Mouse (Mus musculus) mesoderm, embryonic 11.5 days (tissue): ENCODE results near the gene Adam12.
A peak's percentile ranks its signal among the peaks of the same experiment; 100 is the strongest.

Experiments
- DNase-seq: peaks from one replicate; pipeline ENCODE4 v3.0.0-alpha.2; 2012; ENCODE audit warnings: low read depth, low spot score

The Adam12 gene

DNA sequence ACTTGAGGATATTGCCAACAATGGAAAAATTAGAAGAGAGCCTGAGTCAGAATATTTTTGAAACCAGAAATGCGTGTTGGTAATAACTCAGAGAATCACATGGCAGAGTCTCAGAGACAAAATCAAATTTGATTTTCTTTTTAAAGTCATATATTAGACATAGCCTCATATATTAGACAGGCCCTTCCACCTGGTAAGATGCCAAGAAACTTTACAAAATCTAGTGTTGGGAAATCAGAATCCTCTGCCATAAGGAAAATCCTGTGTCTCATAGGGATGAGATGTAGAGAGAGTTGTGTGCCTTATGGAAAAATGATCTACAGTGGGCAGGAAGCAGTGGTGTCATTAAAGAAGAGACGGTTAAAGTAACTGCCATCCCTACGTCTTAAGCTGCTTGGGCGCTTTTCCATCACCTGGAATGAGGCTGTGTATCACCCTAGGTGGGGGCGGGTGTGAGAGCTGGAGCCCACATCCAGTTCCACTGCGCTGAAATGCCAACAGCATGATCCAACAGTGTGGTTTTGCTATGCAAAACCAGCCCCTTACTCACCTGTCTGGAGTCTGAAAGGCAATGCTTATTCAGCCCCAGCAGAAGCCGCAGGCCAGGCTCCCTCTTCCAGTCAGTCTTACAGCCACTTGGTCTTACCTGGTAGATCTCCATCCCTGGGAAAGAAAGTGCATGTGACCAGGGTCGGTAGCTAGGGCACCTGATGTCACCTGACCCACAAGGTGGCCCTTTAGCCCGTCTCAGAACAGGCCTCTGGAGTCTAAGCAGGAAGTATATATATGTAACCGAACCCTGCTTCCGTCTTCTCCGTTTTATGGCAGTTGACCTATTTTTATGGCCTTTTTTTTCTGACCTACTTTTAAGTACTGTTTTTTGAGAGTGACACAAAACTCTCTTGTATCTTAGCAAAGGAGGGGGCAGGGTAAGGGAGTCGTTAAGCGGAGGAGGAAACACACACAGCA, at the start of gene Adam12:
Gene Adam12, minus strand, starts transcription at position 769 of the 969 bp plus-strand sequence.
- DNase-seq: no peak

DNA sequence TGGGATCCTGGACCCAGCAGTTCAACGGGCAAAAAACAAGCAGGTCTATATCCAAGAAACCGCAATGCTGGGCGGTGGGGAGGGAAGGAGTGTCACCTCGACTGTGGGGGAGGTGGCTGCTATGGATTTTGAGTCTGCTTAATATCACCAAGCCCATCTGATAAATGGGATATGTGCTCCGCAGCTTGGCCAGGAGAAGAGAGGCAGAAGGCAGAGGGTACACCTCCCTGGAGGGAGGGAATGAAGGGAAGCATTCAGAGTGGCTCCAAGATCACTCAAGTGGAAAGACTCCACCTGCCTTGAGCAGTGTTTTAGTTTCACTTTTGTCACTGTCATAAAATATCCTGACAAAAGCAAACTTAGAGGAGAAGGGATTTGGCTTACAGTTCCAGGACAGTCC, 41.0 kb upstream of the Adam12 start:
- DNase-seq: no peak

DNA sequence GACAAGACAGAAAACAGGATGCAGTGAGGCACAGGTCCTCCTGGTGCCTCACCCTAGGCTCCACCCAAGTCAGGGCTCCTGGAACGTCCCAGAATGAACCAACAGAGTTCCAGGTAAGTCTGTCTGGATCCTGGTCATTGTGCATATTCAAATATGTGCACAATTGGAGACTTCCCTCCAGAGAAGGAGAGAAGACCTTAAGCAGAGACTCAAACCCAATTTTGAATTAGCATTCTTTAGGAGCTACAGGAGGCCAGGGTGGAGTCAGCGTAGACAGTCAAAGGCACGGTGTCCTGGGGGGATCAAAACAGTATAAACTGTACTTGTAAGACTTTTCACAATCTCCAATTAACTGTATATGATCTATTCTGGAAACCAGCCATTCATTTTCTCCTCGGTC, 40.5 kb upstream of the Adam12 start:
- no peak for DNase-seq

DNA sequence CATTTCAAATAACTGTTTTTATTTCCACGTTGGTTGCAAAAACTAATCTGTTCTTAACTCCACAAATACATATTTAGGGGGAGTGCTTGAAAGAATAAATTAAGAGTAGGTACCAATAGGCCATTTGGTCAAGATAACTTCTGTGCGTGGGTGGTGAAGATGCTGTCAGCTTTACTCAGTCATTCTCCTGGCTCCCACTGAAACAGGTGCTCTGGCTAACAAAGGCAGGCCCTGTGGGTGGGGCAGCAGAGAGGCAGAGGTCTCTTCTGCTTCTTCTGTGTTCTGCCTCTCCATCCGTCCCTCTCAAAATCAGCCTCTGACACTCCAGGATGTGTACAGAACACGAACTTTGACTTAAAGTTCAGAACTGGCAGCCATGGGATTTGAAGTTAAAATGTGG, 33.8 kb upstream of the Adam12 start:
- DNase-seq: no peak

DNA sequence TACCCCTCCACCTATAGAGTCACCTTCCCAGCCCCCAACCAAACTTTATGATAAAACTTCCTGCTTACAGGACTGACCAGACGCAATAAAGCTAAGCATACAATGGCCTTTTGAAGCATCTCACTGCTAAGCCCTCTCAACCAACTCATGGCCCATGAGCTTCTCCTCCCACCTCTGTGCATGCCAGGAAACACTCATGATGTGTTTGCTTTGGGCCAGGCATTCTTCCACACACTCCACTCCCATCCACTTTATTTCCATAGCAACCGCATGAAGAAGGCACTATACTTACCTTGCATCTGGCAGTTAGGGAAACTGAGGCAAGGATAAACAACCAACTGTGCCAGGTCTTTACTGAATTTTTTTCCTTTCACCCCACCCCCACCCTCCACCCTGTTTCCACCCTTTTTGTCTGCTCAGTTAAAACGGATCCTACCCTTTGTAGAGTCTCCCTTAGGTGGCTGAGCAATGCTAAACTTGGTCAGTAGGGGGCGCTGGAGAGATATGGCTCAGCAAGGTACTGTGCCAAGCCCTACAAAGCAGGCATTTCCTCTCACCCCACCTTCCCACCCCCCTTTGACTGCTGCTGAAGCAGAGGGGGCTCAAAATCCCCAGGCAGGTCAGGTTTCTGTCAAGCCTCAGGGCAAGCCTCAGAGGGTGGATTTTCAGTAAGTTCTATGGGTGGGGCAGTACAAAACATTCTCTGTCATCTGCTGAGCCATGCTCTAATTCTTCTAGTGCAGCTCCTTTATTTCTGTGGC, 31.4 kb upstream of the Adam12 start:
- peak; percentile 77 for DNase-seq

DNA sequence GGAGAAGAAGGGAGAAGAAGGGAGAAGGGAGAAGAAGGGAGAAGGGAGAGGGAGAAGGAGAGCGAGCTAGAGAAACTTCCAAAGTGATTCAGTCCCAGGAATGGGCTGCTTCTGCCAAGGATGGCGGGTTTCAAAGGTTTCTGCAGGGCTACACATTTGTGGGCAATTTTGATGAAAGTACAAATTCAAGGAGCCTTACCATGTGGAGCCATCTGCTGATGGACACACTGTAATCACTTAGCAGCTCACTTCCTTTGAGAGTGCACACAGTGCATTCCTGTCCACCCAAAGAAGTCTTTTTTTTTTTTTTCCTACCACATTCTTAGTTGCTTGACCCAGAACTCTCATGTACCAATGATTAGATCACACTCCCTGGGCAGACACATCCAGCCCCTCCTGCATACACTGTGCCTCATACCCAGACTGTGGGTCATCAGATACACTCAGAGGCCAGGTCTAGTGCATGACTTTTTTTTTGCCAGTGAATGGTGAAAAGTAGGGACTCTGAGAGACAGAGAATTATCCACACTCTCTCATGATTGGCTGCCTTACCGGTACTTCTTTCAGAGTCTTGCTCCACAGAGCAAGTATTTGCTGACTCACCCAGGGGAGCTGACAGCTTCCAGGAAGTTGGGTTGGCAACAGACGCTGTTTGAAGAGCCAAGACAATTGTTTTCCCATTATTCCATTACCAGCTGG, 29.2 kb upstream of the Adam12 start:
- no peak for DNase-seq

DNA sequence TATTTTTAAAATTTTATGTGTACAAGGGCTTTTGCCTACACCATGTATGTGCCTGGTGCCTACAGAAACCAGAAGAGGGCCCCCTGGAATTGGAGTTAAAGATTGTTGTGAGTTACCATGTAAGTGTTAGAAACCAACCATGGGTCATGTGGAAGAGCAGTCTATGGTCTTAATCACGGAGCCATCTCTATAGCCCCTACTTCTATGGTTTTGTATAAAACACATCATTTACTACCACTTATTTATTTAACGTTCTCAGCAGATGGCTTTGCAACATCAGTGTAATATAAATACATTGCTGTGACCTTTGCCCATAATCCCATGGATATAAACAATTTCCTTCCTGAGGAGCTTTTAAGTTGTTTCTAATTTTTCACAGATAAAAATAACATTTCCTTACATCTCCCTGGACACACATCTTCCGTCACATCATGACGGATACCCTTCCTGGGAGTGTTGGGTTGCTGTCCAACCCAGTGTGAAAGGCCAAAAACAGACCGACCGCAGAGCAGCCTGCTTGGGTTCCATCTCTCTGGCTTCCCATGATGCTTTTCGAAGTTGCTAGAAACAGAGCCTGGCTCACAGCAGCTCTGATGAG, 18.4 kb upstream of the Adam12 start:
- DNase-seq: no peak

DNA sequence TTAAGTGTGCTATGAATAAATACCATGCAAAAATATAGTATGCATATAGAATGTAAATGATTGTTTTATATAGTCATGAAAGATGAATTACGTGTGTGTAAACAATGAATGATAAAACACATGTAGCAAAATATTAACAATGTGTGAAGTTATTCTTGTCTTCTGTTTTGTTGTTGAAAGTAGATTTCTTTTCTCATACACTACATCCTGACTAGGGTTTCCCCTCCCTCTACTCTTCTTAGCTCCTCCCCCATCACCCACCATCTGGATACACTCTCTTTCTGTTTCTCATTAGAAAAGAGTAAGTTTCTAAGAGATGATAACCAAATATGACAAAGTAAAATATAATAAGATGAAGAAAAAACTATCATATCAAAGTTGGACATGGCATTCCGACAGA, 16.1 kb upstream of the Adam12 start:
- no peak for DNase-seq

DNA sequence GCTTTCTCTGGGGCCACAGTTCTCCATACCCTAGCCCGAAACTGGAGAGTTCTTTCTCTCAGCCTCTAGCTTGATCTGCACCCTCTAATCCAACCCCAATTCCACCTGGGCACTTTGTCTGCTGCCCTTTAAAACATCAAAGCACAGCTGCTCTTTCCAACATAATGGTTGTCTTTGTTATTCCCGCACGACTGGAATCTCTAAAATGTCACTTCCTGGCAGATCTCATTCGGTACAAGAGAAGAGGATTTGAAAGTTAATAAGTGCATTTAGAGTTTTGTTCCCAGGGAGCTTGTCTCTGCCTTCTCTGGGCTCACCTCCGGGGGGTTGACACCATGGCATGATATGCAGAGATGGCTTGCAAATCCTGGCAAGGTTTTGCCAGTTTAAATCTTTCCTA, 14.7 kb upstream of the Adam12 start:
- no peak for DNase-seq

DNA sequence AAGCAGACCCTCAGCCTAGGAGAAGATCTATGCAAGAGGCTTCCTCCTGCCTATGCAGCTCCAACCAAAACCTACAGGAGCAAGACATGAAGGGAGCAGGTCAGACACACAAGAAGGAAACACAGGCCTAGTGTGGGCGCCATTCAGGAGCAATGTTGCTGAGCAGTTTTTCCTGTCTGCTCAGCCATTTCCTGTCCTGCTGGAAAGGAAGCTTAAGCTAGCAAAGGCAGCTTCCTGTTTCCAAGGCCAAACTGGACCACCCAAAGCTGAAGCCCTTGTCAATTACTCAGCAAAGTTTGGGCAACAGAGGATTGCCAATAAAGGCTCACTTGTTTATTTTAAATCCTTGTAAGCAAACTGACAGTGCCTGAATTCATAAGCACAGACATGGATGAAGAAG, 10.8 kb upstream of the Adam12 start:
- no peak for DNase-seq

DNA sequence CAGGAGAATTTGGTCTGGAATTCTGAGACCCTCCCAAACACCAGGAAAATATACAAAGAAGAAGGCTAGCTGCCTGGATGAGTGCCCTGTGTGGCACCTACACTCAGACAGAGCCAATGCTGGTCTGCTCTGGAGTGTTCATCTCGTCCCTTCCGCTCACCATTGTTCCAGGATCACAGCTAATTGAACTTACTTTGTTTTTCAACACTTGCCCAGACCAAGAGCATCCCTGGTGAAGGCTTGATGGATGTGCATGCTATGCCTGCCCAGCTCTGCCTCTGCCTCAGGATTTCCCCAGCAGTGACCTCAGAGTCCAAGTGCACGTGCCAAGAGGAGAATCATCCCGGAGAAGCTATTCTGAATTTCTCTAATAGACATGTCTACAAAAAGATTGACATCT, 9.3 kb upstream of the Adam12 start:
- no peak for DNase-seq

DNA sequence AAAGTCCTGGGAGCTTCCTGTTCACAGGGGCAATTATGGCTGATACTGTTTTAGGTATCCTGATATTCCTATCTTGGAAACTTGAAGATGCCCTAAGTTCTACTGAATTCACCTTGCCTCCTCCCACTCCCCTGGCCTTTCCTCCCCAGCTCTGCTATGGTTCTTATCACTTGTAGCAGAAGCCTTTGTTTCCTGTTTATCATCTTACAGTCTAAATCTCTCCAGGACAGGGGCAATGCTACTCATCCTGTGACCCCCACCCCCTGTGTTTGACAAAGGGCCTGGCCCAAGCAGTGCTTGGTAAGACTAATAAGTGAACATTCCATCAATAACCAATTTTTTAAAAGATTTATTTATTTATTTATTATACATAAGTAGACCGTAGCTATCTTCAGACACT, 8.6 kb upstream of the Adam12 start:
- DNase-seq: no peak

DNA sequence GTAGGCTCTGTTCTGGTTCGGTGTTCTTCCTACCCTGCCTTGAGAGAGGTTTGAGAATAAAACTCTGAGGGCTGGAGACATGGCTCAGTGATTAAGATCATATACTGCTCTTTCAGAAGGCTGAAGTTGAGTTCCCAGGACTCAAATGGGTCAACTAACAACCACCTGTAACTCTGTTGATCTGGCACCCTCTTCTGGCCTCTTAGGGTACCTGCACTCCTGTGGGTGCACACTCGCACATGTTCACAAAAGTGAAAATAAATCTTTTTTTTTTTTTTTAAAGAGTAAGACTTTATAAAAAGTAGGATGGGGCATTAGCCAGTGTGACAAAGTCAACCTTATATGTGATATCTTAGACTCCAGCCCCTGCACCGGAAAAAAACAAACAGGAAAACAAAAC, 6.9 kb upstream of the Adam12 start:
- DNase-seq: no peak

DNA sequence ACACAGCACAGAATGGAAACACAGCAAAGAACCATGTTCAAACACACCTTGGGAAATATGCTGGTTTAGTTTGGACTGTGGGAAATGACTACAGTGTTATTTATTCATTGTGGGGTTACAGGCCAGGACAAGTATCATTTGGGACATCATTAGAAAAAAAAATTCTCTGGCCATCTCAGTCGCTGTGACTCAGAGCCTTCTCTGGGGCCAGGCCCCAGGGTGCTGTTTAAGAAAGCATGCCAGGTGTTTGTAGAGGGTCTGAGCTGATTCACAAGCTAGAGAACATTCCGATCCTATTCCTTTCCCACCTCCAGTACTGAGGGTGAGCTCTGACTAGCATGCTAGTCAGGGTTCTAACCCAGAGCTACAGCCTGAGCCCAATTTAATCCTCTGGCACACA, 5.4 kb upstream of the Adam12 start:
- no peak for DNase-seq

DNA sequence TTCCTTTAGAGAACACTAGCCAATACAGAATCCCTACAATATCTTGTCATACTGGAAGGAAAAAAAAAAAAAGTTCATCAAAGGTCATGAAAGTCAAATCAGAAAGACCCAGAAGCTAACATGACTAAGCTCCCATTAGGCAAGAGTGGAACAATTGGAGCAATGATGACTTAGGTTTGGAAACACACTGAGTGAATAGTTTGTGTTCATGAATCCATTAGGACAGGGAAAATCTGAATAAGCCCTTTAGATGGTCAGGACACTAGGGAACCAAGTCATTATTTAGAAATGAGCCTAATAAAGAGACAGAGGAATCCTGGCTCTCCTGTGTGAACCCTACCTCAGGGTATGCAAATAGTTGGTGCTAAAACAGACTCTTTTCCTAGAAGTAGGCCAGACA, 4.8 kb upstream of the Adam12 start:
- no peak for DNase-seq

DNA sequence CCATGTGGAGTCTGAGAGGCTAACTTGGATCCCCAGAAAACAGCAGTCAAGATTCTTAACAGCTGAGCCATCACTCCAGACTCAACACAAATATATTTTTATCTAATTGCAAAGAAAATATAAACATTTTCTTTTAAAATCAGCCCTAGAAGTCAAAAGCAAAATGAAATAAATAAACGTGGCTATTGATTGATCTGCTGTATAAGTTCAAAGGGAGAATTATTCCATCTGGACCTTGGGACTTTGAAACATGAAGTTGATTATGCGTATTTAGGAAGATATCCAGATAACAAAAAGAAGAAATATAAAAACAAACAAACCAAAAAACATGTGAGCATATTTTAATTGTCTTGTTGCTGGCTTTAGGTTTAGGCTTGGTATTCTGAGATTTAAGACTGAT, 3.6 kb upstream of the Adam12 start:
- no peak for DNase-seq

DNA sequence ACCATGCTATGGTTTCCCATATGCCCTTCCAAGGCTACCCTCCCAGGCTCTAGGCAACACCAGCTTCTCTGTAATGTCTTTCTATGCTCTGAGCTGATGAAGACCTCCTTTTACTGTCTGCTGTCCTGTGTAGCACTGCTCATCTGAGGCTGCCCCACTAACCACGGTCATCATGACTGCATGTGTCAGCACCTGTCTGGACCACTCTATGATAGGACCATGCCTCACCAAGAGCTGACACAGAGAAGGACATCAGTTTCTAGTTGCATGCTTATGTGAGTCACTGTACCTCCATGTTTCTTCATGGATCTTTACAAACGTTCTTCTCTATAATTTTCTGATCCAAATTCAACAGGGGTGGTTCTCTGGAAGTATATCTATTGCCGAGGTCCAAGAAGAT, 1.2 kb downstream of the Adam12 start:
- no peak for DNase-seq

DNA sequence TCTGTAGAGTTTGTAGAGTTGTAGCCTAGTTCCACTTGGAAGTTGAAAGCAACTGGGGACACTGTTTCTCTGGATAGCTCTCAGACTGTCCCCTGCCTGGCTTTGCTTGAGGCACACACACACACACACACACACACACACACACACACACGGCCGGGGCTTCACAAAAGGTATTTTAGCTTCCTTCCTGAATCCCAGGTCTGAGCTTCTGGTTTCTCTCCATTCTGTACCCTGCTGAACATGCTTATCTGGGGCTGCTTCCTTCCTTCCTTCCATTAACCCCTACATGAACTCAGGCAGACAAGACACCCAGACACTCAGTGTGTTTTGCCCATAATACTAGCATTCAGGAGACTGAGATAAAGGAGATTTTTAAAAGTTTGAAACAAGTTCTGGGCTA, 2.0 kb downstream of the Adam12 start:
- DNase-seq: no peak

DNA sequence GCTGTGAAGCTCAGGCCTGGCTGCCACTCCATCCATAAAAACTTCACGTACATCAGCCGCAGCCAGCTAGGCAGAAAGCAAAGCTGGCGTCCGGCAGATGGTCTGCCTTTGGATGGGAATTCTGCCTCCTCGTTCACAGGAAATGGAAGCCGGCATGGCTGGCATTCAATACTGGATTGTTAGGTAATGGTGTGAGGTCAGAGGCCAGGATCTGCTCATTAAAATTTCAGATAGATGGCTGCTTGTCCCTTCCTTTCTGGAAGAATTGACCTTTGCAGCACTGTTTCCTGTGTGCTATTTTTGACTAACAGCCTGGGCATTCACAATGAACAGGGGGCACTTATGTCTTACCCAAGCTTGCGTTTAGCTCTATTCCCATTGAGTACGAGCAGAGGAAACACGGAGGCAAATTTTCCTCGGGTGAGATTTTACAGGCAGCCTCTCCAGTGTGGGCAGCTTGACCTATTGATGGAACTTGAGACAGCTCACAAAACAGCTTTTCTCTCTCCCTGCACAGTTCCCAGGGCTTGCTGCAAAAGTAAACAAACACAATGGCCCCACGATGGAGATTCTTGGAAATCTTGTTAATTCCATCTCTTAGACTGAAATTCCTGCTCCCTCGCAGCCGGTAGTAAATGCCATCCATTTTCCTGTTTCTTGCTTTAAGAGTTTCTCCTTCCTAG, 4.0 kb downstream of the Adam12 start:
- DNase-seq: peak; percentile 75

DNA sequence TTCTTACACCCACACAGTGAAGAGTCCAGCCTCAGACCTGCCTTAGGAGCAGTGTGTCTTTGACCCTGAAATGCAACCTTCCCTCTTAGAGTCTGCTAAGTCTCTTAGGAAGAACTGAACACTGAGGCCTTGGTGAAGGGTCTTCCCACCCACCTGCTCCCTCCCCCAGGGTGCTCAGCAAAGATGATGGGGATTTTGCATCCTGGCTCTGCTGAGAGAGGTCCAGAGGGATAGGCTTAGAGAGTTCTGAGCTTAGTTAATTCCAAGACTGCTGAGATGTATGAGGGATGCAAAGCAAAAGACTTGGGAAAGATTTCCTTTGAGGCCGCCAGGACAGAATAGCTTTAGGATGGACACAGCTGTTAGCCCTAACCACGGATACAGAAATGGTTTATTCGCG, 4.8 kb downstream of the Adam12 start:
- DNase-seq: no peak

DNA sequence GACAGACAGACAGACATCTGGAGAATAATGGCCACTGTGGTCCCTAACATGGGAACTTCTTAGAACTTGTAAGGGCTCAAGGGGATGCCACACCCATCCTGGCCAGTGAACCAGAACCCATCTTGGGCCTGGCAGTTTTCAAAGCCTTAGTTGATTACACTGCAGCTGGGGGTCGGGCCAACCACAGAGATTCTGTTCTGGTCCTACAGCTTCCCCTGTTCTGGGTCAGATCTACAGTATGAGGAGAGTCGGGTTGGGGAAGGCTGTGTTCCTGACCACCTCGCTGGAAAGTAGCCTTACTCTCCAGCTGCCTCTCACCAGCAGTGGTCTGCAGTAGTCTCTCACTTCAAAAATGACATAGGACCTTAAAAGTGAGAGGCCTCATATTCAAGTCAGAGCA, 5.7 kb downstream of the Adam12 start:
- no peak for DNase-seq
